Mouse (Mus musculus) thymus, adult 2 months (tissue): Measurements from ENCODE around the gene Pafah1b1. TPM values are rescaled to one million over a fixed set of nuclear protein-coding genes. Genes with fewer than 3 reads are reported as not detected.

Experiments used
- DNase-seq: peaks from one replicate; pipeline ENCODE4 v3.0.0; 2021
- H3K27ac ChIP-seq: fragments of 200-500 bp; 2 replicates; pipeline ENCODE4 v1.5.1; 2012; ENCODE audit warnings: low read length, control low read depth; ENCODE audit not compliant: control insufficient read depth, insufficient read depth
- H3K27me3 ChIP-seq: fragments of 200-500 bp; 2 replicates; pipeline ENCODE4 v1.6.1; 2012; ENCODE audit warnings: mild to moderate bottlenecking, low read length, moderate library complexity, mixed read lengths; ENCODE audit not compliant: control insufficient read depth, insufficient read depth
- H3K36me3 ChIP-seq: fragments of 200-500 bp; 2 replicates; pipeline ENCODE4 v1.6.1; 2012; ENCODE audit warnings: mild to moderate bottlenecking, low read length, moderate library complexity; ENCODE audit not compliant: control insufficient read depth, insufficient read depth
- H3K4me1 ChIP-seq: fragments of 200-500 bp; replicated peaks from 2 replicates; pipeline ENCODE4 v1.6.1; 2012; ENCODE audit warnings: low read length; ENCODE audit not compliant: control insufficient read depth, insufficient read depth
- H3K4me3 ChIP-seq: fragments of 200-500 bp; 2 replicates; pipeline ENCODE4 v1.5.1; 2012; ENCODE audit warnings: mild to moderate bottlenecking, low read length, control low read depth, moderate library complexity; ENCODE audit not compliant: control insufficient read depth, insufficient read depth
- CTCF ChIP-seq: fragments of 200-500 bp; IDR thresholded peaks from 2 replicates; pipeline ENCODE4 v1.5.1; 2012; ENCODE audit warnings: mild to moderate bottlenecking, control low read depth, low read length, moderate library complexity, borderline replicate concordance; ENCODE audit not compliant: control insufficient read depth, poor library complexity, insufficient read depth; ENCODE audit errors: extremely low read depth
- POLR2A ChIP-seq: fragments of 200-500 bp; IDR thresholded peaks from 2 replicates; pipeline ENCODE4 v1.6.1; 2012; ENCODE audit warnings: mild to moderate bottlenecking, low read length, control low read depth, moderate library complexity; ENCODE audit not compliant: control insufficient read depth, poor library complexity, insufficient read depth; ENCODE audit errors: extremely low read depth
- WGBS: fragments of 180-500 bp; shearing (Covaris S2); methylation state at CpG from one replicate; pipeline ENCODE4 v1.1.7; 2018; 5-methylcytosine and 5-hydroxymethylcytosine counted together
- polyA plus RNA-seq: library from polyadenylated mRNA; depleted of rRNA; stranded (reverse); fragments of >200 nt; gene quantifications from 2 replicates; pipeline ENCODE4 v1.2.3, GENCODE M21; 2012; rRNA removed

The Pafah1b1 gene
- polyA plus RNA-seq = 24.4 and 27.2 TPM in 2 replicates

GRCm38 (mm10) chr11:74724235-74724791, at the start of gene Pafah1b1:
Gene Pafah1b1 (minus strand): TSS chr11:74724670.
- TF ChIP-seq POLR2A (peak; percentile 99), CTCF (0 out of 2 replicates have a peak, but pooled peaks have one; percentile 22)
- no peaks in the 10 kb centered on the region for H3K27me3 ChIP-seq
- WGBS = under 1% methylated on average over 55 of the region's 56 CpGs

GRCm38 (mm10) chr11:74772386-74772785, 47.9 kb upstream of the Pafah1b1 start:
- no peak for DNase-seq
- Histone ChIP-seq H3K27me3 (no peaks in the 10 kb centered on the region), H3K4me1 (peaks cover 10% of the 10 kb centered on the region), H3K36me3 (no peaks in the 10 kb centered on the region; the same call in none of the 2 replicates), H3K4me3 (no peak overlapping the region), H3K27ac (no peak overlapping the region)
- 91% methylated on average over 2 of the region's 2 CpGs for WGBS
- TF ChIP-seq POLR2A = no peak
- TF ChIP-seq CTCF = no peak

More at GRCm38 (mm10) chr11:74724235-74724791, at the start of gene Pafah1b1:
- Histone ChIP-seq H3K4me1 (peaks cover 2% of the 10 kb centered on the region; the same call in 1 of the 2 replicates), H3K27ac (peak within 1 kb of the TSS; percentile 70), H3K4me3 (peak within 1 kb of the TSS; percentile 82), H3K36me3 (no peaks in the 10 kb centered on the region)
- peak; percentile 95 for DNase-seq

GRCm38 (mm10) chr11:74771650-74772049, 47.2 kb upstream of the Pafah1b1 start:
- Histone ChIP-seq H3K27me3 (no peaks in the 10 kb centered on the region), H3K27ac (no peak overlapping the region), H3K36me3 (no peaks in the 10 kb centered on the region; the same call in none of the 2 replicates), H3K4me1 (peaks cover 10% of the 10 kb centered on the region), H3K4me3 (no peak overlapping the region)
- no peak for DNase-seq
- no peak for TF ChIP-seq POLR2A
- TF ChIP-seq CTCF = no peak
- 78% methylated on average over 4 of the region's 4 CpGs for WGBS

GRCm38 (mm10) chr11:74771234-74771633, 46.8 kb upstream of the Pafah1b1 start:
- no peak for DNase-seq
- Histone ChIP-seq H3K4me3 (peak overlapping the region; percentile 79), H3K36me3 (no peaks in the 10 kb centered on the region; the same call in none of the 2 replicates), H3K27ac (peak overlapping the region; percentile 43; the same call in 1 of the 2 replicates), H3K4me1 (peaks cover 10% of the 10 kb centered on the region), H3K27me3 (no peaks in the 10 kb centered on the region)
- 13% methylated on average over 8 of the region's 8 CpGs for WGBS
- TF ChIP-seq POLR2A (no peak), CTCF (no peak)

- peak within 1 kb of the TSS; percentile 43; the same call in 1 of the 2 replicates for H3K27ac ChIP-seq
- peak within 1 kb of the TSS; percentile 79 for H3K4me3 ChIP-seq
- no peaks in the 10 kb centered on the region; the same call in none of the 2 replicates for H3K36me3 ChIP-seq
- peak; percentile 94 for DNase-seq
- TF ChIP-seq CTCF = peak; percentile 53; the same call in 1 of the 2 replicates
- TF ChIP-seq POLR2A = peak; percentile 44; the same call in 1 of the 2 replicates
- under 1% methylated on average over 43 of the region's 43 CpGs for WGBS
- H3K27me3 ChIP-seq = no peaks in the 10 kb centered on the region
- peaks cover 10% of the 10 kb centered on the region for H3K4me1 ChIP-seq
These were observed 46.2 kb upstream of the Pafah1b1 start, which contains the start of gene Mettl16 for GRCm38 (mm10) chr11:74770595-74771207. Gene Mettl16 (plus strand): TSS chr11:74770830.

GRCm38 (mm10) chr11:74770037-74770436, 45.6 kb upstream of the Pafah1b1 start:
- H3K4me1 ChIP-seq = peaks cover 10% of the 10 kb centered on the region
- no peaks in the 10 kb centered on the region; the same call in none of the 2 replicates for H3K36me3 ChIP-seq
- TF ChIP-seq CTCF (no peak), POLR2A (no peak)
- no peaks in the 10 kb centered on the region for H3K27me3 ChIP-seq
- no peak overlapping the region for H3K27ac ChIP-seq
- H3K4me3 ChIP-seq = no peak overlapping the region
- 90% methylated on average over 9 of the region's 9 CpGs for WGBS
- no peak for DNase-seq
